Mouse (Mus musculus) G1E-ER4 (cell line): Measurements from ENCODE around the gene Osbpl8. TPM values are rescaled to one million over a fixed set of nuclear protein-coding genes. Genes with fewer than 3 reads are reported as not detected.

ENCODE experiments used
- GATA1 ChIP-seq: IDR thresholded peaks from one replicate; pipeline ENCODE4 v1.8.0; 2012; ENCODE audit warnings: low read length, inconsistent platforms
- polyA plus RNA-seq: library from polyadenylated mRNA; stranded (reverse); fragments of >175 nt; gene quantifications from 2 replicates; pipeline ENCODE4 v1.2.3, GENCODE M21; 2012

The Osbpl8 gene
- polyA plus RNA-seq, 1 experiment = 6.6 TPM

DNA sequence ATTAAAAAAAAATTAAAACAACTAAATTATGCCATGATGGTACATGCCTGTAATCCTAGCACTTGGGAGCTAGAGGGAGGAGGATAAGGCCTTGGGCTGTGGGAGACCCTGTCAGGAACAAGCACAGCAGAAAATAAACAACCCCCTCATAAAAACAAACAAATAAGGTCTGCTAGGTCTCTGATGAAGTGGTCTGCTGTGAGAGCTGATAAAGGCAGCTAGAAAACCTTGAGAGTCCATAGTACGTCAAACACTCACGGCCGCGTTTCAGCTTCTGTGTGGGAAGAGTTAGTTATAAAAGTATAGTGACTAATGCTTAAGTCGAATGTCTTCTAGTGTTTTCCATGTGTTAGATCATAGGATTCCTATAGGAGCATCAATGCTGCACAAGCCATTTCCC lies 72.9 kb downstream of the Osbpl8 start:
- TF ChIP-seq GATA1 = no peak

DNA sequence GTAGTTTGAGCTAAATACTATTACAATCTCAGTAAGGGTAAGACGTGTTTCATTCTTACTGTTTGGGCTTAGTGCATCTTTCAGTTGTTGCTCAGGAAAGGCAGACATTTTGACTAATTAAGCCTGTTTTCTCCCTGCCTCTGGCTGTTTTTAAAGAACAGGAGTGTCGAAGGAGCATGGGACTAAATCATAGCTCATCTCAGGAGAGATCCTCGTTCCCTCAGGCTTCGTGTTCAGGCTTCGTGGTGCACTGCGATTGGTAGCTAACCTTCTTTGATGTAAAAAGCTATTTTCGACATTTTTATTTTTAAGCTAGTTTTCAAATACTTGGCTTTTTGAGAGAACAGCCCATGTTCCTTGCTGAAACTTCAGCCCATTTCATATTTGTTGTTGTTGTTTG lies 78.1 kb downstream of the Osbpl8 start:
- no peak for TF ChIP-seq GATA1

DNA sequence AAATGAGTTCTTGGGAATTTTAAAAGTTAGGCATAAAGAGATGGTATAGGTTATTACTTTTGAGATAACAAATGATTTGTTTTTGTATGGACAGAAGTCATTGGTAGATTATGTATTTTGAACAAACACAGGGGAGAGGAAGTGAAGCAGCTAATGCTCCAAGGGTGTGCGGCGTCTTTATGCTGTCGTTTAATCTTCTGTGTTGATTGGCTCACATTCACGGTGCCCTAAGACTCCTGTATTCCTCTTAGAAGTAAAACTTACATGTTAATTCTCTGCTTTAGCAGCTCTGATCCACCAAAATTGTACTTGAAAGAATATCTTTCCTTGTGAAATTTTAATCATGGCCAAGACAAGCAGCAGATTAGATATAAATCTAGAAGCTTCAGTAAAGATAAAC lies 83.1 kb downstream of the Osbpl8 start:
- TF ChIP-seq GATA1 = no peak

DNA sequence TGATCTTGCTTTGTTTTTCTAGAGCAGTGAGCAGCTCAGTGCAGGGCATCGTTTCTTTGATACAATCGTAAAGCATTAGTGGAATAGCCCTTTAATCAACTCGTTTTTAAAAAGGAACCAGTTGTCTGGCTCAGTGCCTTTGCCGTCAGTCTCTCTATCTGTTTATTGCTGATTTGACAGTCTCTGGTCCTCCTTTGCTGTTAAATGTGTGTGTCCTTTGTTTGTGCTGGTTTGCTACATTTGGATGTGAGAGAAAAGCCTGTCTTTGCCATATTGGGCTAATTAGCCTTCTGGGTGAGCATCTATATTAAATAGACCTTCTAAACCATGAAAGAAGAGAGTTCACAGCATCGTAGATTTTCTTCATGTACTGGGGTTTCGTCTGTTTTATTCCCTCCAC lies 83.6 kb downstream of the Osbpl8 start:
- TF ChIP-seq GATA1 = no peak

DNA sequence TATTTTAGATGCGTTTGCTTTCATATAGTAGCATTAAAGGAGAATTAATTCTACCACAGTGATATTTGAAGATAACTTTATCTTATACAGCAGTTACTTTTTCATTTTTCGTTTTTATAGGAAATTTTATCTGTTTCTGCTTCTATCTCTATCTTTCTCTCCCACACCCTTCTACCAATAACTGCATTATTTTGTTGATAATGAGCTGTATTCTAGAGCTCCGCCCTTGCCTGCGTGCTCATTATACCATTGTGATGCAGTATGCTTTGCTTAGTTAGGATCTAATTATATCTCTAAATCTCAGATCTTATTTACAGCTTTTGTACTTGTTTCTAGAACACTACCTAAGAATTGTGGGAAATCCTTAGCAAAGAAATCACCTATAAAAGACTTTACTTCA lies 85.6 kb downstream of the Osbpl8 start:
- TF ChIP-seq GATA1 = peak; percentile 18

DNA sequence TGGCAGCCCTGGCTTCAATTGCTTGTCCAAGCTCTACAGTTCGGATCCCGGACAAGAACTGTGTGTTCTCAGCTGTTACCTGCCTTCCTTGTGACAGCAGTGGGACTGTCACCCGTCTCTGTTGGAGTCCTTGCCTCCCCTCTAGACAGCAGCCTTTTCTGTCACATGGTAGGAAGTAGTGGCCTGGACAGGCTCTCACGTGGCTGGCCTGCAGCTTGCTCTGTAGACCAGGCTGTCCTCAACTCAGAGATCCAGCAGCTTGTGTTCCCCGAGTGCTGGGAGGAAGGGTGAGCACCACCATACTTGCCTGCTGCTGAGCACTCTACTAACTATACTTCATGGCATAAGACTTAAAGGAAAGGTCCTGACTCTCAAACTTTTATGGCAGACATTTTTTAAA lies 87.1 kb downstream of the Osbpl8 start:
- no peak for TF ChIP-seq GATA1

DNA sequence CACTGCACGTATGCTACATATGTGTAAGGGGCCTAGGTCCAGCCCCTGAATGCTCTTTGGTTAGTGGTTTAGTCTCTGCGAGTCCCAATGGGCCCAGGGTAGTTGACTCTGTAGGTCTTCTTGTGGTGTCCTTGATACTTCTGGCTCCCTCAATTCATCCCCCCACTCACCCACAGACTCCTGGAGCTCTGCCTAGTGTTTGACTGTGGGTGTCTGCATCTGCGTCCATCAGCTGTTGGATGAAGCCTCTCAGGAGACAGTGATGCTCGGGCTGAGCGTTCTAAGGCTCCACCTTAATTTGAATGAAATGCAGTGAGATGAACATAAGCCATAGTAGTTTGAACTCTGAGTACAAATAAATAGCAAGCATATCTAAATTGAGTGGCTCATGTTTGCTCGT lies 90.7 kb downstream of the Osbpl8 start:
- TF ChIP-seq GATA1 = no peak

DNA sequence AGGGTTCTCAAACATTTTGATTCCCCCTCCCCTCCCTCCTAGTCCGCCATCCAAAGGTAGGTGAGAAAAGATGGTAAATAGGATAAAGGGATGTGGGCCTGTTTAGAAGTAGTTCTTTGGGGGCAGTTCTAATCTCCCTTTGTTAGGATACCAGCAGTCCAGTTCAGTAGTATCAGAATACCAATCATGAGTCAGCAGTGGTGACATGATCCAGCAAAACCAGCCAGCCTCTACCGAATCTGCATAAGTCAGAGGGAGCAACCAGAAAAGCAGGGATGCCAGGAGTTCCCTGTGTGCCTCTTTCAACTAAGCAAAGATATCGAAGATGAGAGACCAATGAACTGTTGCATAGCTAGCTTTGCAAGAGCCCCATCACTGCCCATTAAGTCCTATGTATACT lies 91.6 kb downstream of the Osbpl8 start:
- TF ChIP-seq GATA1 = no peak

DNA sequence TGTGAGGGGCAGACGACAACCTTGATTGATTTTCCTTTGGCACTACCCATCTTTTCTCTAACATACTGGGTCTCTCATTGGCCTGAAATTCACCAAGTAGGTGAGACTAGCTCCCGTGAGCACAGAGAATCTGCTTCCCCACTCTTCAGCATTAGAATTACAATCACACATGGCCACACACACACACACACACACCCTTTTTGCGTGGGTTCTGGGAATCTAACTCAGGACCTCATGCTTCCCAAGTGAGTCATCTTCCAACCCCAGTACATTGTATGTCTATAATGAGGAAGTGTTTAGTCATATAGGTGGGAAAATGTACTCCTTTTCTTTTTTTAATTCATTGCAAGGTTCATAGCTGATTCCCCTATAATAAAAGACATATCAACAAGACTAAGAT lies 92.8 kb downstream of the Osbpl8 start:
- TF ChIP-seq GATA1 = no peak

DNA sequence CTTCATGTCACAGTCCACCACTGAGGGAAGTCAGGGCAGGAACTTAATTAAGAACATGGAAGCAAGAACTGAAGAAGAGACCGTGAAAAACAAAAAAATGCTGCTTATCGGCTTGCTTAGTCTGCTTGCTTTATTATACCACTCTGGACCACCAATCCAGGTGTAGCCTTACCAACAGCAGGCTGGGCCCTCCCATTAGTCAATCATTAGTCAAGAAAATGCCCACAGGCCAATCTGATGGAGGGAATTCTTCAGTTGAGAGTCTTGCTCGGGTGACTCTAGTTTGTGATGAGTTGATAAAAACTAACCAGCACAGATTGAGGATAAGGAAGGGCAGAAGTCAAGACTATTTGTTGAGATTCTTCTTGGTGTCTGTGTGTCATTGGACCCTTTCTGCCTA lies 93.7 kb downstream of the Osbpl8 start:
- TF ChIP-seq GATA1 = no peak

DNA sequence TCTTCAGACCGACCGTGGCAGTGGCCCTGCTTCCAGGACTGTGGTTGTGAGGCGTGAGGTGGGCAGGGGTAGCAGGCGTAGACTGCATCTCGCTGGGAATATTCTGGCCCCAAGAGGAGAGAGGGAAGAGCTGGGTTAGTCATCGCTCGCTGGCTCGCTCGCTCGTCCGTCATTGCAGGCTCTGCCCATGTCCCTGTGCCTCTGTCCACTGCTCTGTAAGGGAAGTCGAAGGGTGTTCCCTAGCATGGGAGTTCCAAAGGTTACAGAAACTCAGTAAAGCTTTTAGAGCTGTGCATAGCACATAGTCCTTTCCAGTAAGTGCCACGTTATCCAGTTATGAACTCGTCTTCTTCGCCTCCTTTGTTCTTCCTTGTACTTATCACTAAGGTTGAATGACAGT lies 107.1 kb downstream of the Osbpl8 start:
- TF ChIP-seq GATA1 = no peak

DNA sequence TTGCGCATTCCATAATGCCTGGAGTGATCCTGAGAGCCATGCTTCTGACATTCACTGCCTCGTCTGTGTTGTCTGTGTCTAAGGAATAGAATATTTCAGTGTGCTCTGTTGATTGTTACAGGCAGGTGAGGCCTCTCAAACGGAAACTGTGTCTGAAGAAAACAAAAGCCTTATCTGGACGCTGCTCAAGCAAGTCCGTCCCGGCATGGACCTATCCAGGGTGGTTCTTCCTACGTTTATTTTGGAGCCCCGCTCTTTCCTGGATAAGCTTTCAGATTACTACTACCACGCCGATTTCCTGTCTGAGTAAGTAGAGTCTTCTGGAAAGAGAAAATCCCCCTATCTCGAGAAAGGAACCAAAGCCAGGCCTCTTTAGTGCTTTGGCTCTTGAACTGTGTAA lies 108.4 kb downstream of the Osbpl8 start:
- no peak for TF ChIP-seq GATA1

DNA sequence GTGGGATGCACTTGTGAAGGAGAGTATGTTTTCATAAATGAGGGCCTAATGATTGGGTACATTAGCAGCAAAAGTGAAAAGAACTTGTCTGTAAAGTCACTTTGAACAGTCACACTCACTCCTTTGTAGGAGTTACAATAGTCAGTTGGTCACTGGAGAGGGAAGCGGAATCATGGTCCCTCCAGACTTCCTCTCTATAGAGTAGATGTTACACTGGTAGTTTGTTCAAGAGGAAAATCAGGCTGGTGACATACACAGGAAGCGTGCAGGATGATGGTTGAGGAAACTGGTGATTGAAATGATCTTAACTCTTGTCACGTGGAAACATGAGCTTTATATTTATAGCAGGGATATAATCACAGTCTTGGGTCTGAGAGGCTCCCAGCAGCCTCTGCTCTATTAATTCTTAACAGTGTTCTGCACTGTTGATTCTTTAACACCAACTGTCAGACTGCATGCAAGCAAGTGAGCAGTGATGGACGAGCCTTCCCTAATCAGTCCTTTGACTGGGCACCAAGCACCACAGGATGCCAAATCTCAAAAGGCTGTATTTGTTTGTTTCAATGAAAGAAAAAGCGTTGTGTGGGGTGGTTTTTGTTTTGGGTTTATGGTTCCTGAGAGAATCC lies 109.0 kb downstream of the Osbpl8 start:
- no peak for TF ChIP-seq GATA1

DNA sequence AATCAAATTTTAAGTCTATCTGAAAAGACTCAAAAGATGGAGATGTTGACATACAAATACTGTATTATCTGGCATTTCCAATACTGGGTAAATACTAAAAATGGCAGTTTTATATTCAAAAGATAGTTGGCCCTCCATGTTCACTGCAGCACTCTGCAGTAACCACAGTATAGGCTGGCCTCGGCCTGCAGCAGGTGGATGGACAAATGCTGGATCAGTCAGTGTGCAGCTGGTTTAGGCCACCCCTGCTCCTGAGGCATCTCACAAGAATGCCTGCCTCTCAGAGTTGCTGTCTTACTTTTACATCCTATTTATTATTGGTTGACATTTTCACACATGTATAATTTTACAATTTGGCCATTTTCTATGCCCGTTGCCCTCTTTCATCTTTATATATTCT lies 111.3 kb downstream of the Osbpl8 start:
- no peak for TF ChIP-seq GATA1

DNA sequence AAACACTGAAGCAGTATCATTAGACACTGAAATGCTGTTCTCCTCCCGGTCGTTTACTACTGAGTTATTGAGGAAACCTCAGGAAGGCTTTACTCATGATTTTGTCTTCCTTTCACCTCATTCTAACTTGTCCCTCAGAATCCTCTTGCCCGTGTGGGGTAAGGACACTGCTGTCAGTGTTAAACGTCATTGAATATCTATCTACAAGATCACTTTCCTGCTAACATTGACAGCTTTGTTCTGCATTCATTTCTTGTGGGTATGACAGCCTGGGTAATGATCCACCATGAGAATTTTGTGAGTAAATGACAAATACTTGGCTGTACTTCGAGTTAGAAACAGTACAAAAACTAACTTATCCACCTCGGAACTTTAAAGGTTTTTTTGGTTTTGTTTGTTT lies 133.1 kb downstream of the Osbpl8 start:
- no peak for TF ChIP-seq GATA1

DNA sequence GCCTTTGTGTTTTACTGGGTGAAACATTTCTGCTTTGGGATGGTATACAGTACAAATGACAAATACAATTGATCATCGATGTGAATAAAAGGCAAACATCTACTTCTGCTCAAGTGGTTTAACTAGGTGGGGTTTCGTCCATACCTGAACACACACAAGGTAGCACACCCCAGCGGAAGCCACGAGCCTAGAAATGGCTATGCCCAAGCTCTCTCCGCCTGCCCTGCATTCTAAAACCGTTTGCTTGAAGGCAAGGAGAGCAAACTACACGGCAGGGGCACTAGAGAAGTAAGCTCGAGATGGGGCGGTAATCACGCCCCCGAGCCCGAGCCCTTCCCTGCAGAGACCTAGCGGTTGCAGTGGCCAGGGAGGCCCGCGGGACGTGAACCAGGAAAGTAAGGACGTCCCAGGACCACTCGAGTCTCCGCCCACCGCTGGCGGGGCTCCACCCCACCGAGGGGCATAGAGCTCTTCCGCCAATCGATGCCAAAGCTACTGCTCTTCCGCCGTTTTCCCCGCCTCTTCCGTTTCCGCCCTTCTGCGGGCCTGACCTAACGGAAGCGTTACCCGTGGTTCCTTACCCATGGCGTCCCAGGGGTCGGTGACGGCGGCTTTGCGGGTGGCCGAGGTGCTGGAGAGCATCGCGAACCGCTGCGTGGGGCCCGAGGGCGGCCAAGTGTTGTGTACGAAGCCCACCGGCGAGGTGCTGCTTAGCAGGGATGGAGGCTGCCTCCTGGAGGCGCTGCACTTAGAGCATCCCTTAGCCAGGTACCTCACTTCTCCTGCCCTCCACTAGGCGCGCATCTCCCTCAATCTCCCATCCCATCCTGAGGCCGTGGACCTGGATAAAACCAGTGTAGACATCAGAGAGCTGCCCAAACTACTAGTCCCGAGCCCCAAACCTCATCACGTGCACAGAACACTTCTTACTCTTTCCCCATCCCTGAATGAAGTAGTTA lies 133.9 kb downstream of the Osbpl8 start, which contains the start of gene Bbs10:
Bbs10 (plus strand) TSS at position 540 of the 959 bp plus-strand sequence.
- no peak for TF ChIP-seq GATA1

DNA sequence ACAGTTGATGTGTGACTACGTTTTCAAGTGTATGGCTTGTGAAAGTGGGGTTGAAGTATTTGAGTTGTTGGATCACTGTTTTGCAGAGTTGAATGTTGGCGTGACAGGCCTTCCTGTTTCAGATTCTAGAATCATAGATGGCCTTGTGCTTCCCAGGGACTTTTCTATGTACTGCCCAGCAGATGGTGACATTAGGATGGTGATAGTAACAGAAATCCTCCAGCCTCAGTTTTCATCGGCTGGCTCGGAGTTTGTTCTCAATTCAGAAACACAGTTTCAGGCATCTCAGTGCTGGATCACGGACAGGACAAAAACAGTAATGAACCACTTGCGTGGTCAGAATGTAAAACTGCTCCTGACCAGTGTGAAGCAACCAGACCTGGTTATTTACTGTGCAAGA lies 135.0 kb downstream of the Osbpl8 start:
- TF ChIP-seq GATA1 = no peak
